Mouse (Mus musculus) kidney, adult 2 months (tissue): ENCODE data around the gene Zfp821.

Experiments used
- CTCF ChIP-seq: fragments of 200-500 bp; conservative IDR thresholded peaks from 2 replicates; pipeline ENCODE4 v1.5.1; 2011; ENCODE audit warnings: low read depth, mild to moderate bottlenecking, control low read depth, low read length, moderate library complexity, mixed read lengths; ENCODE audit not compliant: insufficient read depth, insufficient read length
- POLR2A ChIP-seq: fragments of 200-500 bp; IDR thresholded peaks from one replicate; pipeline ENCODE4 v1.6.1; 2011; ENCODE audit warnings: low read depth, low read length, control low read depth

GRCm38 (mm10) chr8:109766081-109766480 is 60.7 kb downstream of the Zfp821 start:
- TF ChIP-seq POLR2A: no peak
- TF ChIP-seq CTCF: no peak
